Mouse (Mus musculus): Measurements from ENCODE around the gene Elp6. TPM values are rescaled to one million over a fixed set of nuclear protein-coding genes. Genes with fewer than 3 reads are reported as not detected.

The Elp6 gene
- polyA plus RNA-seq, 1 experiment from 2014 or later = 6.3 TPM

DNA sequence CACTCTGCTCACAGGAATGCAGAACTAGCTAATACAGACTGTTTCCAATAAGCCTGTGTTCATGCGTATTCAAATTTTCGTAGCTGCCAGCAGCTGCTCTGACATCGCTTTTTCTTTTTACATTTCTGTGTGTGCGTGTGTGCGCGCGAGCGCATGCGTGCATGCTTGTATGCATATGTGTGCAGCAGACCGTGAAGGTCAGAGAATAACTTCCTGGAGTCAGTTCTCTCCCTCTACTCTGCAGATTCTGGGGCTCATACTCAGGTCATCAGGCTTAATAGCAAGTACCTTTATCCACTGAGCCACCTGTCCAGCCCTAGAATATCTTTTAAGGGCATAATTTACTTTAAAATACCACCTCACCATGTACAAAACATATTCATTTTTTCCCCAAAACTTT lies 36.6 kb upstream of the Elp6 start:
- 92% methylated on average over 10 of the region's 10 CpGs for WGBS
- Histone ChIP-seq H3K36me3 (ENCODE audit: control insufficient read depth, insufficient read depth) (no peaks in the 10 kb centered on the region), H3K4me1 (replicated peaks; ENCODE audit: control insufficient read depth, insufficient read depth, low read length) (no peaks in the 10 kb centered on the region), H3K9me3 (ENCODE audit: control insufficient read depth) (no peaks in the 10 kb centered on the region), H3K9ac (ENCODE audit: low read depth, low read length) (no peak overlapping the region), H3K27ac (ENCODE audit: low read depth, low read length) (no peak overlapping the region), H3K4me2 (replicated peaks; ENCODE audit: low read depth) (no peak overlapping the region), H3K4me3 (ENCODE audit: low read depth, low read length) (no peak overlapping the region), H3K27me3 (replicated peaks; ENCODE audit: control insufficient read depth, insufficient read depth, low read length) (no peaks in the 10 kb centered on the region)
- ATAC-seq = no peak
- TF ChIP-seq CTCF (IDR thresholded peaks at IDR 0.05; ENCODE audit: low read depth) = no peak

DNA sequence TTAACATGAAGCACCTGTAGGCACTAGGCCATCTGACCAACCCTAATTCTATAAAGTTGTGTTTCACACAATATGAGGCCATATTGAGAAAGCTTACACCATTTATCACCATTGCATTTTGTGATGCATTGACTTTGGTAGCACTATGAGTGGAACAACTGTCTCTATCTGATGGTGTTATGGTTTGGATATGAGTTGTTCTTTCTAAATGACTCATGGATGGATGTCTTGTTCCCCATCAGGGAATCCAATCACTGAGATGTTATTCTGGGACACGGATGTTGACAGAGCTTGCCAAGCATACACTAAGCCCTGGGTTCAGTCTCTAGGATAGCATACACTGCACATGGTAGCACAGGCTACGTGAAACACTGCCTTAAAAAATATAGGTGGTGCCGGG lies 32.6 kb upstream of the Elp6 start:
- H3K27me3 ChIP-seq (replicated peaks; ENCODE audit: control insufficient read depth, insufficient read depth, low read length) = no peaks in the 10 kb centered on the region
- H3K4me1 ChIP-seq (replicated peaks; ENCODE audit: control insufficient read depth, insufficient read depth, low read length) = no peaks in the 10 kb centered on the region
- H3K4me3 ChIP-seq (ENCODE audit: low read depth, low read length) = no peak overlapping the region
- 88% methylated on average over 3 of the region's 3 CpGs for WGBS
- ATAC-seq = no peak
- no peak overlapping the region for H3K27ac ChIP-seq (ENCODE audit: low read depth, low read length)
- no peak overlapping the region for H3K9ac ChIP-seq (ENCODE audit: low read depth, low read length)
- H3K4me2 ChIP-seq (replicated peaks; ENCODE audit: low read depth) = no peak overlapping the region
- H3K9me3 ChIP-seq (ENCODE audit: control insufficient read depth) = no peaks in the 10 kb centered on the region
- no peak for TF ChIP-seq CTCF (IDR thresholded peaks at IDR 0.05; ENCODE audit: low read depth)
- no peaks in the 10 kb centered on the region for H3K36me3 ChIP-seq (ENCODE audit: control insufficient read depth, insufficient read depth)

DNA sequence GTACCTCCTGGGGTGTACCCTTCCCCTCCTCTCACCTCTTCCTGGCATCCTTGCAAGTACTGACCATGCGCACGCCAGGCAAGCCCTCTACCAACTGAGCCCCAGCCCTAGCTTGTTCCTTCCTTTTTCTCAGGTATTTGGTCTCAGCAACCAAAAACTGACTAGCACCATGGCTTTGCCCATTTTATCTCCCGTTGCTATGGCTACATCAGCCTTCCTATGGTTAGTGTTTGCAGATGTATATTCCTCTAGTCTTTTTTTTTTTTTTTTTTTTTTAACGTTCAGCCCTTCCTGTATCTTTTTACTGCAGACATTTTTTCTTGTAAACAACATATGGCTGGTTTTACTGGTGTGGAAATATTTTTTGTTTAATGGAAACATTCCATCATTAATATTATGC lies 31.5 kb upstream of the Elp6 start:
- no peak for TF ChIP-seq CTCF (IDR thresholded peaks at IDR 0.05; ENCODE audit: low read depth)
- no peaks in the 10 kb centered on the region for H3K36me3 ChIP-seq (ENCODE audit: control insufficient read depth, insufficient read depth)
- no peaks in the 10 kb centered on the region for H3K4me1 ChIP-seq (replicated peaks; ENCODE audit: control insufficient read depth, insufficient read depth, low read length)
- 58% methylated on average over 4 of the region's 4 CpGs for WGBS
- no peak for ATAC-seq
- H3K9me3 ChIP-seq (ENCODE audit: control insufficient read depth) = no peaks in the 10 kb centered on the region
- H3K9ac ChIP-seq (ENCODE audit: low read depth, low read length) = no peak overlapping the region
- no peaks in the 10 kb centered on the region for H3K27me3 ChIP-seq (replicated peaks; ENCODE audit: control insufficient read depth, insufficient read depth, low read length)
- no peak overlapping the region for H3K27ac ChIP-seq (ENCODE audit: low read depth, low read length)
- no peak overlapping the region for H3K4me2 ChIP-seq (replicated peaks; ENCODE audit: low read depth)
- no peak overlapping the region for H3K4me3 ChIP-seq (ENCODE audit: low read depth, low read length)

DNA sequence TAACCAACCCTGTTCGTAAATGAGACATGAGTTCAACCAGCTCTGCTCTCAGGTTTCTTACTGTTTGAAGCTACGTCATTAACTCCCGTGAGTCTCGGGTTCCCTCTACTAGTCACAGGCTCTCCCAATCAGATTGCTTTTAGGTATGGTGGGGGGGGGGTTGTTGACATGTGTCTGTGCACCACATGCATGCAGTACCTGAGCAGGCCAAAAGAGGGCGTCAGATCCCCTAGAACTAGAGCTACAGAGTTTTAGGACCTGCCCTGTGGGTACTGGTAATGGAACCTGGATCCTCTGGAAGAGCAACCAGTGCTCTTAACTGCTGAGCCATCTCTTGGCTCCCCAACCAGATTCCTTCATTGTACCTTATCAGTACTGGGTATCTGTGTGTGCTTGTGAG lies 29.1 kb upstream of the Elp6 start:
- ATAC-seq = no peak
- WGBS = 68% methylated on average over 5 of the region's 5 CpGs

DNA sequence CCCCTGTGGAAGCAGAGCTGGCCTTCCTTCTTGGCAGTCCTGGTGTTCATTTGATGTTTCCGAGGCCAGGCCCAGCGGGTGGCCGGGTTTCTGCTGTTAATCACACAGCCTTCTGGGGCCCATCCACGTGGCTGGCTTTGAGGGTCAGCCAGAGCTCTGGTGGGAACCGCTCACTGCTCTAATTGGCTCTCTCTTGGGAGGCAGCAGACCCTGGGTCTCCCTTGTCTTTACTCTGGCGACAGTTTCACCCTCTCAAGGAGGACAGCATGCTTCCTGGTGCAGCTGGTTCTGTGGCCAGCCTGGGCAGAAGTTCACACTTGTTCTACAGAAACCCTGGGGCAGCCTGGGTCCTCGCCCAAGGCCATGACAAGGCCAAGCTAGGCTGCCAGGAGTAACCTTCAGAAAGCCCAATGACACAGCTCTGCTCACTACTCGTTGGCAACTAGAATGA lies 27.5 kb upstream of the Elp6 start:
- WGBS = 60% methylated on average over 8 of the region's 8 CpGs

More for the DNA sequence above, 29.1 kb upstream of the Elp6 start:
- Histone ChIP-seq H3K4me2 (replicated peaks; ENCODE audit: low read depth) (no peak overlapping the region), H3K9me3 (ENCODE audit: control insufficient read depth) (no peaks in the 10 kb centered on the region), H3K9ac (ENCODE audit: low read depth, low read length) (no peak overlapping the region), H3K4me1 (replicated peaks; ENCODE audit: control insufficient read depth, insufficient read depth, low read length) (no peaks in the 10 kb centered on the region), H3K27me3 (replicated peaks; ENCODE audit: control insufficient read depth, insufficient read depth, low read length) (no peaks in the 10 kb centered on the region), H3K36me3 (ENCODE audit: control insufficient read depth, insufficient read depth) (no peaks in the 10 kb centered on the region), H3K27ac (ENCODE audit: low read depth, low read length) (no peak overlapping the region), H3K4me3 (ENCODE audit: low read depth, low read length) (no peak overlapping the region)
- no peak for TF ChIP-seq CTCF (IDR thresholded peaks at IDR 0.05; ENCODE audit: low read depth)

DNA sequence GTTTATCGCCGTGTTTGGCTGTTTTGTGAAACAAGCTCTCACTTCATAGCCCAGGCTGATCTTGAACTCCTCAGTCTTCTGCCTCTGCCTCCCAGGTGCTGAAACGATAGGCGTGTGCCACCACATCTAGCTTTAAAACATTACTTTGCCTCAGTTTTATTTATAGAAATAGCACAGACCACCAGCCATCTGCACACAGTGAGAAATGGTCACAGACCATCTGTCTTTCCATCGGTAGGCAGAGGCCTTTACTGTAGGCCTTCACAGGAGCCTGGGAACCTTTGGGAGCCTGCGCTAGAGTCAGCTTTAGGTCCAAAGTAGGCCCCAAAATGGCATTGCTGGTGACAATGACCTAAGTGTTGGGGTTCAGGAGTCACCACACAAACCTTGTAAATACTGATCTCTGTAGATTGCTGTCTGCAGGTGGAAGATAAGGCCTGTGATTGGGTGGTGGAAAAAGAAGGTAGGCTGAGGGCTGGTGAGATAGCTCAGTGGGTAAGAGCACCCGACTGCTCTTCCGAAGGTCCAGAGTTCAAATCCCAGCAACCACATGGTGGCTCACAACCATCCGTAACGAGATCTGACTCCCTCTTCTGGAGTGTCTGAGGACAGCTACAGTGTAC lies 20.8 kb upstream of the Elp6 start:
- Histone ChIP-seq H3K4me3 (ENCODE audit: low read depth, low read length) (no peak overlapping the region), H3K36me3 (ENCODE audit: control insufficient read depth, insufficient read depth) (no peaks in the 10 kb centered on the region), H3K9me3 (ENCODE audit: control insufficient read depth) (no peaks in the 10 kb centered on the region), H3K27ac (ENCODE audit: low read depth, low read length) (no peak overlapping the region), H3K4me1 (replicated peaks; ENCODE audit: control insufficient read depth, insufficient read depth, low read length) (no peaks in the 10 kb centered on the region), H3K4me2 (replicated peaks; ENCODE audit: low read depth) (no peak overlapping the region), H3K27me3 (replicated peaks; ENCODE audit: control insufficient read depth, insufficient read depth, low read length) (no peaks in the 10 kb centered on the region), H3K9ac (ENCODE audit: low read depth, low read length) (no peak overlapping the region)
- no peak for ATAC-seq
- 91% methylated on average over 8 of the region's 10 CpGs for WGBS
- no peak for TF ChIP-seq CTCF (IDR thresholded peaks at IDR 0.05; ENCODE audit: low read depth)

More for the DNA sequence above, 27.5 kb upstream of the Elp6 start:
- Histone ChIP-seq H3K27ac (ENCODE audit: low read depth, low read length) (no peak overlapping the region), H3K4me2 (replicated peaks; ENCODE audit: low read depth) (no peak overlapping the region), H3K9ac (ENCODE audit: low read depth, low read length) (no peak overlapping the region), H3K4me3 (ENCODE audit: low read depth, low read length) (no peak overlapping the region), H3K9me3 (ENCODE audit: control insufficient read depth) (no peaks in the 10 kb centered on the region), H3K27me3 (replicated peaks; ENCODE audit: control insufficient read depth, insufficient read depth, low read length) (no peaks in the 10 kb centered on the region), H3K36me3 (ENCODE audit: control insufficient read depth, insufficient read depth) (no peaks in the 10 kb centered on the region), H3K4me1 (replicated peaks; ENCODE audit: control insufficient read depth, insufficient read depth, low read length) (no peaks in the 10 kb centered on the region)
- TF ChIP-seq CTCF (IDR thresholded peaks at IDR 0.05; ENCODE audit: low read depth) = no peak
- no peak for ATAC-seq
